Mouse (Mus musculus): ENCODE measurements at regions not wholly inside any gene's neighbourhood (a gene's known extent, or its start where the extent isn't known, plus 50 kb on each side); places are given as distances from the start of the nearest gene placed in this dataset.

DNA sequence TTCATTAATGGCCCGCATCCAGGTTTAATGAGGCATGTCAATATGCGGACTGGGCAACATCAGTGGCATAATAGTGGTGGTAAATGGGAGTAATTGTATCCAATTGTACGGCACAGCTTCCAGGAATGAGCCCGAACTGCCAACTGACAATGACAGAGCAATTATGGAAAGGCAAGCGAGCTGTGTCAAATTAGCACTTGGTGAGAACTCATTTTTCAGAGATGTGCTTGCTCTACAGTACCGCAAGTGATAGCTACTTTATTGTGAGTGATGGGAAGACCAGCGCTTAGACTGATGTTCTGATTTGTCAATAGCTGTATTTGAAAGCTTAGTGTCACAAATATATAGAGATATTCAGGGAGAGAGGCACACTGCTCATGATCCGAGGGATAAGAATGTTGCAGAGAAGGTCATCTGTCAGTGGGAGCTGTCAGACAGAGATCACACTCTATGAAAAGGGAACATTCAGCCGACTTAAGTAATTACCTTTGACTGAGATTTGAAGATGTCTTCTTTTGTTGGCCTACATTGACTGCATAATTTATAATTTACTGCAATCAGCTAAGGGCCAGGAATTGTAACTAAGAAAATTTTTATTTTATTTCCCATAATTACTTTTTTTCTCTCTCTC, 290.7 kb downstream of the Tfec start:
- no peak for TF ChIP-seq CTCF (conservative IDR thresholded peaks at IDR 0.05; ENCODE audit: low read length)
- TF ChIP-seq POU5F1 (IDR thresholded peaks at IDR 0.05; ENCODE audit: borderline replicate concordance, low read length): no peak
